ENCODE assay signal across 14 mouse cellular contexts in genomic region chr1:164276552-164276951, GRCm38 (mm10).
"Had no signal": no experiment of that assay in that cellular context is flagged by ENCODE, and none has a peak within 500 bp of the region (broad histone marks: within the 10 kb centered on the region; RNA-seq: fewer than 3 reads in every experiment).

No protein-coding gene starts in this region.

- ATAC-seq: lung, postnatal 0 days had no signal

- DNase-seq: kidney, postnatal 10 days; kidney, postnatal 4 days; left cerebral cortex, postnatal 4 days; lung, adult 2 months; retina, postnatal 1 day; right cerebral cortex, postnatal 4 days; spleen, adult 18-20 months; thymus, adult 18-20 months; thymus, postnatal 14 days had no signal

- H3K27ac ChIP-seq: limb, embryonic 13.5 days; liver, embryonic 15.5 days had no signal

- H3K36me3 ChIP-seq: limb, embryonic 13.5 days; liver, embryonic 15.5 days; midbrain, embryonic 15.5 days had no signal

- H3K4me1 ChIP-seq: midbrain, embryonic 15.5 days had no signal

- H3K27me3 ChIP-seq: limb, embryonic 13.5 days; liver, embryonic 15.5 days; megakaryocyte, embryonic 14.5 days; midbrain, embryonic 15.5 days had no signal

- H3K9me3 ChIP-seq: limb, embryonic 13.5 days; liver, embryonic 15.5 days; megakaryocyte, embryonic 14.5 days; midbrain, embryonic 15.5 days had no signal
